Mouse (Mus musculus) left cerebral cortex, adult 18-20 months (tissue): ENCODE measurements around the gene Rtn4r. TPM values are rescaled to one million over a fixed set of nuclear protein-coding genes. Genes with fewer than 3 reads are reported as not detected.
A peak's percentile ranks its signal among the peaks of the same experiment; 100 is the strongest.

Experiments
- DNase-seq, 2 experiments: peaks; one replicate each; pipeline ENCODE4 v3.0.0; 2021 to 2022; ENCODE audit warnings: low spot score in 2 of 2, mixed read lengths in 1 of 2
- long read RNA-seq, 2 experiments: library from polyadenylated mRNA; stranded (forward); transcript quantifications; one replicate each; pipeline ENCODE4 v2.0.0; 2021
- total RNA-seq, 2 experiments: library from RNA; stranded (reverse); gene quantifications; 2 replicates each; pipeline ENCODE4 v1.2.3; 2021

Gene Rtn4r
- total RNA-seq, result 100 to 1,000 TPM; 128 to 135 TPM
- long read RNA-seq, experiment 1, transcript Rtn4r-201 (2 exons, 1,938 nt), result major isoform, 78 of 112 reads
- long read RNA-seq, experiment 1, partial matches to known transcripts, result 15 of 112 reads
- long read RNA-seq, experiment 1, other reads (novel, unspliced or antisense), result 19 of 112 reads
- long read RNA-seq, experiment 2, transcript Rtn4r-201 (2 exons, 1,938 nt), result major isoform, 54 of 71 reads
- long read RNA-seq, experiment 2, partial matches to known transcripts, result 12 of 71 reads
- long read RNA-seq, experiment 2, other reads (novel, unspliced or antisense), result 5 of 71 reads

GRCm38 (mm10) chr16:18127241-18127861 lies at the start of gene Rtn4r:
Gene Rtn4r (plus strand): TSS chr16:18127642.
- peak; percentile 68 to 72 for DNase-seq

DNA sequence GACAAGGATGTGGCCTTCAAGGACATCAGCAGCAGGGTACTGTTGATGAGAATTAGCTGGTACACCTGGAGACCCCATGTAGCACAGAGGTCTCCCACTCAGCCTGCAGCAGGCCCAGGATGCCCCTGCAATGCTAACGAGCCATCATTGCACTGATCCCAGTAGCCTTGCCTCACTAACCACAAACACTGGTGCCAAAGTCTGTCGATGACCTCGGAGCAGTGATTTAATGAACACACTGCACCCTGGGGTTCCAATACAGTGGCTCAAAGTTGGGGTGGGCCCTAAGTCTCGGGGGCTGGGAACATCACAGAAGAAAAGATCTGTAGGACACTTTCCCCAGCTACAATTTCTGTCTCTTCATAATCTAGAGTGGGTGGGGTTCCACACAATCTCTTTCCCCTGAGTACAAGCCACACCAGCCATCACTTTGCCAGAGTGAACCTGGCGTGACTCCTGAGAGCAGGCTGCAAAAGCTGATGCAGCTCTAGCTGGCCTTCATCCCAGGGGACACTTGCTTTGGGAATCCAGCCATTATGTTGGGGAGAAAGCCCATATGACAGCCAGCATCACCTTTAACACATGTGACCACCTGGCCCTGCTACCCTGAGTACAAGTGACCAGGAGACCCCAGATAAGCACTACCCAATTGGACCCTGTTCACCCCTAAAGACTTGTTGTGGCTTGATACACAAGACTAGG lies 49.0 kb upstream of the Rtn4r start:
- DNase-seq, result no peak

DNA sequence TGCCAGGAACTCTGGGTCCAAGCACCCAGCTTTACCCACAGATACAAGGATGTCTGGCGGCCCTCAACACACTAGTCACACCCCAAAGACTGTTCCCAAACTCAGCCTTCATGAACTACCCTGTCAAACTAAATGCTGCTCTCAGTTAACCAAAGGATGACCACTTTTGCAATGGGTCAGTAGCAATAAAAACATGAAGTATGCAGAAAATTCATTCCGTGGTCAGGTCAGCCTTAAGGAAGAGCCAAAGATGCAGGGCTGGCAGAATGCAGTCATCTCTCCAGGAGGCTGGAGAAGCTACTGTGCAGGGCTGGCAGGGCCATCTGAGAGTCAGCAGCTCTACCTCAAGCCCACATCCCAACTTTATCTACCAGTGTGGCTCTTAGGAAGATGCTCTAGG lies 48.1 kb upstream of the Rtn4r start:
- no peak for DNase-seq

DNA sequence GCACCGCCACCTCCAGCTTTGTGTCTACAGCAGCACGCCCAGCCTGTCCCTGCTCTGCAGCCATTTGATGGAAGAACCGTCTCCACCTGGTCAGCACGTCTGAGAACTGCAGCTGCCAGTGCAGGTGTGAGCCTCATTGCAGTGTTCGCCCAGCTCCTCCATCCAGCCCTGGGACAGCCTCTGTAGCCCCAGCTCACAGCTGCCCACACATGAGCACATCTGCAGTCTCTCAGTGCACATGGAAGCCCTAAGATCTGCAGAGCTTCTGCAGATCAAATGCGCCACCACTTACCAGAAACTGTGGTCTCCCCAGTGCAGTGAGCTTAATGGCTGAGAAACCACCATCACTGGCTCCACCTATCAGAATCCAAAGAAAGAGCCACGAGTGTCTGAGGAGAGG lies 47.3 kb upstream of the Rtn4r start:
- DNase-seq, result no peak

DNA sequence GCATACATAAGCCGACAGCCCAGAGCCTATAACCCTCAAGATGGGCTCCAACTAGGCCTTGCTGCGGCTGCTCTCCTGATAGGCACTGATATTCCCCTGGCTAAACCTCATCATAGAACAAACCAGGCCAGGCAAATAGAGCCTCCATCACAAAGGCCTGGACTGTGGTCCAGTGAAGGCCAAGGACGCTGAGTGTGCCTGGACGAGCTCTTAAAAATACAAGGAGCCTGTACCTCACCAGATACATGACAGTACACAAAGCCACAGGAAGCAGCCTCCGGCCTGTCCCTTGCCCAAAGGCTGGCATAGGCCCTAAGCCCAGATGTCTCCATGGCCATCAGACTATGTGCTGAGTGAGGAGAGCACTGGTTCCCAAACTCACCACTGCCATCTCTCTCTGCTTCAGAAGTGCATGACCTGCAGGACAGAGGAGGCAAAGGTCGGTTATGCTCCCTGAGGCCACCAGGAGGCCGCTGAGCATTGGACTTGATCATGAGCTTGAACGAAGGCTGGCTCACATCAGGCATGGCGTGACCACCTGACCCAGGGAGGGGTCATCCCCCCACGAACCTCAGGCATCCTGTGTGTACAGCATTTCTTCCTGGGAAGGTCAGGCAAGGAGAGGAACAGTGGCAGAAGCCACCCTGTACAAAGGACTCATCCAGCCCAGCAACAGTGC lies 46.2 kb upstream of the Rtn4r start:
- DNase-seq, result no peak

- no peak for DNase-seq
Observed at GRCm38 (mm10) chr16:18082291-18082690, 45.2 kb upstream of the Rtn4r start.

- DNase-seq, result peak; percentile 30 to 36
Observed at GRCm38 (mm10) chr16:18083231-18083951, 44.1 kb upstream of the Rtn4r start.

DNA sequence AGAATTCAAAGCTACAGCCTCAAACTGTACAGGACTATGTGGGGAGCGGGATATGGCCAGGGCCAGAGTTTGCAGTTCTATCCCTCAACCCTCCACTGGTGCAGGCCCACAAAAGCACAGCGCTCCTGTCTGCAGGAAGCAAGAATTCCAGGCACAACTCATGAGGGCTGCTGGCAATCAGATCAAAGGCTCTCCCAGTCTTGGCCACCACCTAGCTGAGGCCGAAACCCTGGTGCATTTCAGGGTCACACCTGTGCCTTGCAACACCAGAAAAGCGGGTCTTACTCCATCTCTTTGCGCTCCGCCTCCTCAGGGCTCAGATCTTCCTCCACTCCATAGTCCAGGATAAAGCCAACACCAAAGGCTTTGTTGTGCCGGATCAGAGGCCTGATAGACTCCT lies 43.2 kb upstream of the Rtn4r start:
- no peak for DNase-seq

DNA sequence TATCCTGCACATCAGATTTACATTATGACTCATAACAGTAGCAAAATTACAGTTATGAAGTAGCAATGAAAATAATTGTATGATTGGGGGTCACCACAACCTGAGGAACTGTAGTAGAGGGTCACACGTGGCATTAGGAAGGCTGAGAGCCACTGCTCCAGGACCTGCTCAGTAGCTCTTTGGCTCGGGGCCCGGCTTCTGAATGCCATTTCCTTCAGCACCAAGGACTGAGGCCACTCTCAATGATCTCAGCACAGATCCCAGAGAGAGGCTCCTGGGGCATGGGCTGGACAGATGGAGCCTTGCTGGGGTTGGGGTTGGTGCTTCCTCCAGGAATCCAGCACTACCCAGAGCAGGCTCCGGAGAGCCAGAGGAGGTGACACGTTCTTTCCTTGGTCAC lies 40.3 kb upstream of the Rtn4r start:
- no peak for DNase-seq

DNA sequence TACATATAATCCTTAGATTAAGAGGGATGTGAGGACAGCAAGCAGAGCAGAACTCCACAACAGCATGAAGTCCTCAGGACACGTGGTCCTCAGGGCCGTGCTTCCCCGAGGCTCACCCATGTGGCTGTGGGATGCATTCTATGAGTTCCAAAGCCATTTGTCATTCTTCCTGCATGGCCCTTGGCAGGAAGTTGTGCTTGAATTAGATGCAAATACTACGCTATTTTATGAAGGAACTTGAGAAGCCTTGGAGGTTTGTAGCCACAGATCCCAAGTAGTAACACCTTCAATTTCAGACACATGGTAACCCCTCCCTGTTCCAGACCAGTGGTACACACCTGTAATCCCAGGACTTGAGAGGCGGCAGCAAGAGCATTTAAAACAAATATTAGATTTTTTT lies 31.1 kb upstream of the Rtn4r start:
- DNase-seq, result no peak

GRCm38 (mm10) chr16:18102816-18103215 lies 24.6 kb upstream of the Rtn4r start:
- DNase-seq, result no peak

GRCm38 (mm10) chr16:18103366-18103765 lies 24.1 kb upstream of the Rtn4r start:
- DNase-seq, result no peak

DNA sequence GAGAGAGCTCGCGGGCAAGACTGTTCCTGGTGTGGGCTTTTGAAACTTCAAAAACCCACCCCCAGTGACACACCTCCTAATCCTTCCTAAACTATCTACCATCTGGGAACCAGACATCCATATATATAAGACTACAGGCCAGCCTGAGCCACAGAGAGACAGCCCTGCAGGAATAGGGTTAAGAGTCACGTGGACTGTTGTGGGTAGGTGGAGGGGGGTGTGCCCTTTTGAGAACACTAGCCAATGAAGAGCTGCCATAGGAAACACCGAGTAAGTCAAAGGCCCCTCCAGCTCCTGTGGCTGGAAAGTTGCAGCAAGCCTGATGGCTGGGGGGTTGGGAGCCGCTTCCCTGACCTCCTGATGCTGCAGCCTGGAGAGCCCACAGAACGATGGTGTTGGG lies 23.6 kb upstream of the Rtn4r start:
- no peak for DNase-seq

- peak; percentile 80 to 84 for DNase-seq
Observed at GRCm38 (mm10) chr16:18108221-18108966, 19.0 kb upstream of the Rtn4r start.

GRCm38 (mm10) chr16:18111042-18111441 lies 16.4 kb upstream of the Rtn4r start:
- no peak for DNase-seq

- no peak for DNase-seq
Observed at GRCm38 (mm10) chr16:18116467-18116866, 11.0 kb upstream of the Rtn4r start.

GRCm38 (mm10) chr16:18118285-18118684 lies 9.2 kb upstream of the Rtn4r start:
- DNase-seq, result no peak

GRCm38 (mm10) chr16:18119031-18119730 lies 8.3 kb upstream of the Rtn4r start:
- peak; percentile 58 to 68 for DNase-seq

GRCm38 (mm10) chr16:18122740-18123139 lies 4.7 kb upstream of the Rtn4r start:
- DNase-seq, result no peak

DNA sequence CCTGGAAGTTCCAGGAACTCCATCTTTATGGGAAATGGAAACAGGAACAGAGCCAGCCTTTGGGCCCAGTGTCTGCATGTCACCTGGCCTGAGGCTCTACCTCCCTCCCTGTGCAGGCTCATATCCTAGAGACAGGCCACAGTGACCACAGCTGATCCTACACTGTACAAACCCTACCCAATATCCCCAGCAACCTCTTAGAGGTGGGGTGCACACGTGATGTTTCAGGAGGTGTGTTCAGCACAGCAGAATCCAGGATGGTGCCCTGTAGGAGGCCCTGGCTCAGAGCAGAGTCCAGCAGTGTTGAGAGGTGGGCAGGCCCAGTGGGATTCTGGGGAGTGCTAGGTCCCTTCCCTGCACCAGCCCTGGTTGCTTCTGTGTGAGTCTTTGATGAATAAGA lies 4.0 kb upstream of the Rtn4r start:
- DNase-seq, result no peak
